11 mouse cellular contexts compared by ENCODE assay signal in genomic region chr12:32533641-32534040, GRCm38 (mm10).
DNase-seq lines count a peak whose midpoint lies in the region; ATAC-seq and TF ChIP-seq lines count a peak whose summit lies in the region.
"Had no signal": no experiment of that assay in that cellular context is flagged by ENCODE, and none has a peak within 500 bp of the region (broad histone marks: within the 10 kb centered on the region; RNA-seq: fewer than 3 reads in every experiment).

No protein-coding gene starts in this region.

- peak; percentile 85 for ATAC-seq in intestine, embryonic 16.5 days
- no peak for ATAC-seq in midbrain, embryonic 16.5 days
- ATAC-seq: activated CD4-positive, CD25-positive, alpha-beta regulatory T cell, adult 4 months had no signal

- no peak overlapping the region for H3K9ac ChIP-seq in intestine, embryonic 16.5 days (ENCODE audit: low read depth, low read length)
- H3K9ac ChIP-seq in midbrain, embryonic 16.5 days (ENCODE audit: low read depth, low read length) = no peak overlapping the region

- H3K4me2 ChIP-seq in intestine, embryonic 16.5 days (ENCODE audit: low read depth, low read length) = no peak overlapping the region
- no peak overlapping the region for H3K4me2 ChIP-seq in midbrain, embryonic 16.5 days (ENCODE audit: low read length)

- DNase-seq in ovary, postnatal 14 days (ENCODE audit: low spot score) = peak; percentile 4
- DNase-seq in ovary, adult 18-20 months (ENCODE audit: low spot score) = no peak
- DNase-seq in lung, adult 2 months = peak; percentile 5
- no peak for DNase-seq in forebrain, embryonic 10.5 days (ENCODE audit: extremely low spot score, low spot score)
- DNase-seq in cerebellum, adult 11 months = no peak
- DNase-seq: cerebellum, adult 11-12 months; thymus, postnatal 14 days had no signal

- no peak for TF ChIP-seq CTCF in lung, adult 2 months (IDR thresholded peaks at IDR 0.05; ENCODE audit: insufficient read depth, low read length)

- no peak for TF ChIP-seq POLR2A in lung, adult 2 months (IDR thresholded peaks at IDR 0.05; ENCODE audit: borderline replicate concordance, extremely low read depth, low read depth, low read length)

- no peaks in the 10 kb centered on the region for H3K27me3 ChIP-seq in intestine, embryonic 16.5 days (replicated peaks; ENCODE audit: control insufficient read depth, insufficient read depth, low read length)
- H3K27me3 ChIP-seq in midbrain, embryonic 16.5 days (ENCODE audit: control insufficient read depth, insufficient read depth, low read depth, low read length) = no peaks in the 10 kb centered on the region
- H3K27me3 ChIP-seq in forebrain, embryonic 10.5 days (ENCODE audit: poor library complexity, severe bottlenecking) = no peaks in the 10 kb centered on the region

- no peak overlapping the region for H3K27ac ChIP-seq in intestine, embryonic 16.5 days (ENCODE audit: low read length)
- H3K27ac ChIP-seq in midbrain, embryonic 16.5 days (ENCODE audit: low read length) = no peak overlapping the region
- H3K27ac ChIP-seq in forebrain, embryonic 10.5 days = no peak overlapping the region
- H3K27ac ChIP-seq: midbrain, embryonic 10.5 days had no signal

- H3K36me3 ChIP-seq in intestine, embryonic 16.5 days (ENCODE audit: control insufficient read depth, insufficient read depth, low read length) = no peaks in the 10 kb centered on the region
- no peaks in the 10 kb centered on the region for H3K36me3 ChIP-seq in midbrain, embryonic 16.5 days (ENCODE audit: control insufficient read depth, insufficient read depth, low read length)
- H3K36me3 ChIP-seq in forebrain, embryonic 10.5 days (replicated peaks) = no peaks in the 10 kb centered on the region
- H3K36me3 ChIP-seq: midbrain, embryonic 10.5 days had no signal

- H3K9me3 ChIP-seq in intestine, embryonic 16.5 days (ENCODE audit: control insufficient read depth, low read length) = no peaks in the 10 kb centered on the region
- no peaks in the 10 kb centered on the region for H3K9me3 ChIP-seq in midbrain, embryonic 16.5 days (replicated peaks; ENCODE audit: control insufficient read depth, low read length, poor library complexity, severe bottlenecking)
- no peaks in the 10 kb centered on the region for H3K9me3 ChIP-seq in forebrain, embryonic 10.5 days
- H3K9me3 ChIP-seq: midbrain, embryonic 10.5 days had no signal

- no peaks in the 10 kb centered on the region for H3K4me1 ChIP-seq in intestine, embryonic 16.5 days (ENCODE audit: control insufficient read depth, insufficient read depth, low read length)
- no peaks in the 10 kb centered on the region for H3K4me1 ChIP-seq in lung, adult 2 months (ENCODE audit: control insufficient read depth, insufficient read depth, low read length)
- H3K4me1 ChIP-seq in midbrain, embryonic 16.5 days (ENCODE audit: control insufficient read depth, insufficient read depth, low read length) = no peaks in the 10 kb centered on the region
- H3K4me1 ChIP-seq in forebrain, embryonic 10.5 days = no peaks in the 10 kb centered on the region
- H3K4me1 ChIP-seq: midbrain, embryonic 10.5 days had no signal

- no peak overlapping the region for H3K4me3 ChIP-seq in intestine, embryonic 16.5 days (ENCODE audit: low read length)
- no peak overlapping the region for H3K4me3 ChIP-seq in lung, adult 2 months (replicated peaks; ENCODE audit: extremely low read depth, low read depth, low read length)
- H3K4me3 ChIP-seq in midbrain, embryonic 16.5 days (ENCODE audit: low read depth, low read length) = no peak overlapping the region
- H3K4me3 ChIP-seq in forebrain, embryonic 10.5 days = no peak overlapping the region
- H3K4me3 ChIP-seq: midbrain, embryonic 10.5 days had no signal

Comparison
In these comparisons a context has a peak if more than half of its experiments do, and no peak if none do; other contexts are left out.
1. DNase-seq: peak in ovary, postnatal 14 days (single experiment) and lung, adult 2 months (single experiment); none in ovary, adult 18-20 months (single experiment), forebrain, embryonic 10.5 days (single experiment) and cerebellum, adult 11 months (single experiment).